Mouse (Mus musculus) adrenal gland, adult (tissue): Measurements from ENCODE around the gene Cdh9.

Experiments
- DNase-seq, 2 experiments: peaks; one replicate each; pipeline ENCODE4 v3.0.0; 2022 to 2023; ENCODE audit warnings: low spot score in 1 of 2; ENCODE audit not compliant: inconsistent age in 2 of 2

Gene Cdh9

GRCm38 (mm10) chr15:16728470-16729011 is at the start of gene Cdh9:
Gene Cdh9 (plus strand): TSS chr15:16728756.
- peak; percentile 62 to 90 for DNase-seq

DNA sequence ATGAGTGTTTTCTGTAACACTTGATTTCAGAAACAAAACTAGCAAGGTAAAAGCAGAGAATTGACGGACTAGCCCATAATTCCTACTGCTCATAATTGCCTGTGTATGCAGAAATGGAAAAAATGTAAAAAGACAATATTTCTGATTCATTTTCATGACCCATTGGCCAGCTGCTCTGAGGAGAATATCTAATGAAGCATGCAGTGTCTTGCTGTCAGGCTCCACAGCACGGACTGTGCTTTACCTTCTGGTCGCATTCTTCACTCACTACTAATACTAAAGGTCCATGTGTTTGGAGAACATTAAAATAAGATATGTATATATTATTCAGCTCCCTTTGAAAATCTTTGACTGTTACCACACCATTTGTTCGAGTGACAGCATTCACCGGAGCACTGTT is 49.5 kb upstream of the Cdh9 start:
- no peak for DNase-seq

DNA sequence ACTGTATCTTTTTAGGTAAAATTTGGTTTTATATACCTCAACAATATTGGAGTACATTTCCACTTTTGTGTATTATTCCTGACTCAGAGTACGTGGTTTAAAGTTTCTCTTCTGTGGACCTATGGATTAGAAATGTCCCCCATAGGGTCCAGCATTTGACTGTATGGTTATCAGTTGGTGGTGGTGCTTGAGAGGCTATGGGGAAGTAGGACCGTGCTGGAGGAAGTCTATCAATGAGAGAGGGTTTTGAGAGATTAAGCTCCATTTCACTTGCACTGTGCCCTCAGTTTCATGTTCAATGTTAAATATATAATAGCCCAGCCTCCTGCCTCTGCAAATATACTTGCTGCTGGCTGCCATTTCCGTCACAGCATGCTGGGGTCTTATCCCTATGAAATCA is 28.7 kb upstream of the Cdh9 start:
- no peak for DNase-seq

DNA sequence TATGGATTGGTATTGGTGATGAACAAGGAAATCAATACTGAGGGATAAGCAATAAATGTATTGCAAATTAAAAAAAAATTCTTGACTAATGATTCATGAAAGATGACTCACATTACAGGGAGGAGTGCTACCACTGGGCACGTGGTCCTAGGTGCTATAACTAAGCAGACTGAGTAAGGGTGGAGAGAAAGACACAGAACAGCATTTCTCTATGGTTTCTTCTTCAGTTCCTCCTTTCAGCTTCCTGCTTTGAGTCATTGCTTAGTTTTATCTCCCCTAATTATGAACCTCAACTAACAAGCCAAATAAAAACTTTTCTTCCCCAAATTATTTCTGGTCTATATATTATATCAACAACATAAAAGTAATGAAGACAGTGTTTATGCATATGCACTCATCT is 26.2 kb upstream of the Cdh9 start:
- no peak for DNase-seq

DNA sequence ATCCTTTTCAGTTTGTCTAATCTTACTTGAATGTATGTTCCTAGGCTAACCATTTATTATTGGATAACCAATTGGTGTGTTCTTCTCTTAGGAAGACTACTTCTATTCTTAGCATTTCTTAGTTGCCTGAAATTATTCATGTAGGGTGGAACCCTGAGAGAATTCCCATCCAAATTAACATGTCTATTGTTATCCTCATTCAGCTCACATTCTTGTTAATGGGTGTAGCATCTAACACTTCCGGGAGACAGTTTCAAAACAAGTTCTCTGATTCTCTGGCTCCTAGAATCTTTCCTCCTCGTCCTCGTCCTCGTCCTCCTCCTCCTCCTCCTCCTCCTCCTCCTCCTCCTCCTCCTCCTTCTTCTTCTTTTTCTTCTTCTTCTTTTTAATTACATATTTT is 10.5 kb downstream of the Cdh9 start:
- DNase-seq: no peak

GRCm38 (mm10) chr15:16746672-16747071 is 18.1 kb downstream of the Cdh9 start:
- DNase-seq: no peak

DNA sequence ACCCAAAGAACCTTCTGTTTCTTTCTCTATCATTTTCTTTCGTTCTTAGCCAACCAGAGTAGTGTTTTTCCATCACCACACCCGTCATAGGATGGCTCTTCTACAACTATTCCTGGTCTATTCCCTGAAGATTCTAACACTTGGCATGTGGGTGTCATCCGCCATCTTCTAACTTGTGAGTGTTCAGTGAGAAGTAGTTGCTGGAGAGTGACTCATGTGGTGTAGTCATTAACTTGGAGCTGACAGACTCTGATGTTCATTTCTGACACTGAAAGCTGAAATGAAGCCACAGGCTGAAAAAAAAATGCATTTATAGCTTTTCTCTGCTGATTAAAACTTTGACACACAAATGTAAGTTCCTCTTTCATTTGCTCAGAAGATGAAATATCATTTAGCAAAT is 34.7 kb downstream of the Cdh9 start:
- no peak for DNase-seq

- DNase-seq: no peak
Measured at GRCm38 (mm10) chr15:16784575-16784974, 56.0 kb downstream of the Cdh9 start.

- no peak for DNase-seq
Measured at GRCm38 (mm10) chr15:16792857-16793256, 64.3 kb downstream of the Cdh9 start.

DNA sequence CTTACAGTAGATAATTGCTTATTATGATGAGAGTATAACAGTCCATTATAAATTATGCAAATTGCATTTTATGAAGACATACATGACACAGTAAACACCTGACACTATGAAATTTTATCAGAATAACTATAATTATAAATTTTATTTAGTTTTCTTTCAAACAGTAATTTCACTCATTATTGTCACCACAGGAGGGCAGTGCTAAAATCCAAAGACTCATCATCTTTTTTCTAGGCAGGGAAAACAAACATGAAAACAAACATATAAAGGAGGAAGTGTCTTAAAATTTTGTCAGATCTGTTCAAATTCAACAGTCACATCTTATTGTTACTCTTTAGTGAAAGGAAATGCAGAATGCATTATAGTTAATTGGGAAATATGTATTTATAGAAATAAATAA is 72.7 kb downstream of the Cdh9 start:
- no peak for DNase-seq

DNA sequence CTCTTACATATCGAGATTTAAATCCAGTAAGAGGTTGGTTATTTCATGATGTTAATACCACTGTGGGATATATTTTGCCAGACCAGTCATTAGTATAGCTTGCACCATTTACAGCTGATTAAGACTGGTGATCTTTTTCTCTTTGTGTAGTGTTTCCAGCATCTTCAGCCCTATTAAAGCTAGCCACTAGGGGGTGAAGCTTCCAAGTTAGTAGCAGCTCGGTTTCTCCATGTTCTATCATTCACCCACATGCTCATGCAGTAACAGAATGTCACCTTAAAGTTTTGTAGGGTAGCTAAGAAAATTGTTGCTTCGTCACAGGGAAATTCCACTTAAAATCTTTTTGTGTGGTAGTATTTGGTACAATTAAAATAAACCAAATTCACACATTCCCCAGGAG is 82.2 kb downstream of the Cdh9 start:
- no peak for DNase-seq

GRCm38 (mm10) chr15:16814035-16814434 is 85.5 kb downstream of the Cdh9 start:
- no peak for DNase-seq

- DNase-seq: no peak
Measured at GRCm38 (mm10) chr15:16834761-16835160, 106.2 kb downstream of the Cdh9 start.

- DNase-seq: no peak
Measured at GRCm38 (mm10) chr15:16882542-16882941, 154.0 kb downstream of the Cdh9 start.

- DNase-seq: no peak
Measured at GRCm38 (mm10) chr15:16896674-16897073, 168.1 kb downstream of the Cdh9 start.
